Mouse (Mus musculus): ENCODE results near the gene Kndc1.
A peak's percentile ranks its signal among the peaks of the same experiment; 100 is the strongest.

DNA sequence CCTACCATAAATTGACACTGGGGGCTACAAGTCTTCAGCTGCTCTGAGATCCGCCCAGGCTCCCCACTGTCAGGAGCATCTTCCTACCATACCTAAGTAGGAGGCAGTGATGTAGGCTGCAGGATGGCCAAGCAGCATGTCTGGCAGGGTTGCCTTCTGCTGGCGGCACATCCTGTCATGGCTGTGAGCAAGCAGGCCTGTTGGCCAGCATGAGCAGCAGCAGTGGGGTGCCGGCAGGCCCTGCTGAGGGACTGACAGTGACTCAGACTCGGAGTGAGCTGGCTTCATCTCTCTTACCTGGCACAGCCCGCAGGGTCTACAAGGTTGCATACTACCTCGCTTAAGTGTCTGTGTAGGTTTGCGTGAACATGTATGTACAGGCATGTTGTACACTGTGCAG, 5.0 kb downstream of the Kndc1 start:
- TF ChIP-seq CTCF (IDR thresholded peaks at IDR 0.05; ENCODE audit: borderline replicate concordance, insufficient read depth, low read depth, low read length): no peak
- TF ChIP-seq POLR2A (IDR thresholded peaks at IDR 0.05; ENCODE audit: borderline replicate concordance, insufficient read depth, low read length): 0 out of 2 replicates have a peak, but pooled peaks have one; percentile 27
